Mouse (Mus musculus): ENCODE data around the gene Larp4b.

- TF ChIP-seq CTCF (IDR thresholded peaks at IDR 0.05), result no peak
- TF ChIP-seq POLR2A (IDR thresholded peaks at IDR 0.05; ENCODE audit: insufficient read depth, low read depth, low read length), result no peak
- no peak for TF ChIP-seq EP300 (IDR thresholded peaks at IDR 0.05; ENCODE audit: insufficient read depth, low read depth, low read length)
Observed at GRCm38 (mm10) chr13:9184716-9185115, 91.0 kb downstream of the Larp4b start.
